Comparison of ENCODE assay signal across 8 mouse cellular contexts in the genomic region with DNA sequence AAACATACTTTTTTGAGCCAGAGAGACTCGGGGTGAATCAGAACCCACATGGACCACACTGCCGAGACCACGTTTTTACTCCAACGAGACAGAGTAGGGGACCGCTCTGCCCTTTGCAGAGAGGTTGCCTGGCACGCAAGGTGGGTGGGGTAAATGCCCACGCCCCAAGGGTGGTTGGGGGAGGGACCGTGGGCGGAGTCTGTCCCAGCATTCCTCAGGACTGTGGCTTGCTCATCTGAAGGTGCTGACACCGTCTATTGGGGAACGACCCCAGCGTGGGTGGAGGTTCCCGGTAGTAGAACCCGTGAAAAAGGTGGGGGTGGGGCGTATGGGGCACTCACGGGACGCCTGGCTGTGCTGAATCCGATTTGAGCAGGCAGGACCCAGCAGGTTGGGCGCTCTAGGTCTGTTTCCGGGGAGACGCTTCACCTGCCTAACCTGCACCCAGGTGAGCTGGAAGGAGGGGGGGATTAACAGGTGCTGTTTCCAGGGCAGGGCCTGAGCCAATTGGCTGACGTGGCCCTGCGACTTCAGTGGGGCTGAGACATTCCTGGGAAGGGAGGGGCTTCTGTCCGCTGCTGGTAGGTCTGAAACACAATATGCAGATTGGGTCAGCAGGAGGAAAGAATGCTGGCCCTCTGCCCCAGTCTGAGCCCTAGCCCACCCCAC. TPM values are rescaled to one million over a fixed set of nuclear protein-coding genes. Genes with fewer than 3 reads are reported as not detected.
DNase-seq lines count a peak whose midpoint lies in the region; ATAC-seq and TF ChIP-seq lines count a peak whose summit lies in the region.

A gene (minus strand): TSS at position 453 of the 669 bp plus-strand sequence.

- H3K4me2 ChIP-seq in hindbrain, embryonic 13.5 days = peak within 1 kb of the TSS; percentile 57
- peak within 1 kb of the TSS; percentile 67 for H3K4me2 ChIP-seq in limb, embryonic 13.5 days (replicated peaks)
- H3K4me2 ChIP-seq in midbrain, embryonic 12.5 days (replicated peaks) = peak within 1 kb of the TSS; percentile 52

- 0 out of 2 replicates have a peak, but pooled peaks cover 4% of the 10 kb centered on the region for H3K36me3 ChIP-seq in E14TG2a.4 (ENCODE audit: insufficient read depth, low read length)
- no peaks in the 10 kb centered on the region for H3K36me3 ChIP-seq in forebrain, embryonic 10.5 days (replicated peaks)
- H3K36me3 ChIP-seq in hindbrain, embryonic 13.5 days = no peaks in the 10 kb centered on the region
- H3K36me3 ChIP-seq in limb, embryonic 13.5 days = no peaks in the 10 kb centered on the region
- no peaks in the 10 kb centered on the region for H3K36me3 ChIP-seq in midbrain, embryonic 12.5 days

- ATAC-seq in hindbrain, embryonic 13.5 days (ENCODE audit: low FRiP score) = peak; percentile 68
- ATAC-seq in limb, embryonic 13.5 days (ENCODE audit: low FRiP score, low read depth) = peak; percentile 74
- ATAC-seq in midbrain, embryonic 12.5 days (ENCODE audit: low FRiP score, low read depth) = 0 out of 2 replicates have a peak, but pooled peaks have one; percentile 16

- peak; percentile 86 for DNase-seq in R1 (ENCODE audit: low read depth, low spot score)
- DNase-seq in forebrain, embryonic 10.5 days (ENCODE audit: extremely low spot score, low spot score) = peak; percentile 28
- DNase-seq in thymus, postnatal 0 days (ENCODE audit: low spot score) = peak; percentile 20
- no peak for DNase-seq in right cerebral cortex, postnatal 10 days (ENCODE audit: low spot score in 2 of 2)

- WGBS in forebrain, embryonic 10.5 days = 1% methylated on average over 24 of the region's 24 CpGs
- WGBS in hindbrain, embryonic 13.5 days = 2% methylated on average over 24 of the region's 24 CpGs
- WGBS in limb, embryonic 13.5 days = 1% methylated on average over 24 of the region's 24 CpGs
- WGBS in midbrain, embryonic 12.5 days = 3% methylated on average over 24 of the region's 24 CpGs

- H3K9ac ChIP-seq in hindbrain, embryonic 13.5 days = peak within 1 kb of the TSS; percentile 51; the same call in 1 of the 2 replicates
- H3K9ac ChIP-seq in limb, embryonic 13.5 days = no peak within 1 kb of the TSS
- no peak within 1 kb of the TSS for H3K9ac ChIP-seq in midbrain, embryonic 12.5 days (replicated peaks)

- H3K4me1 ChIP-seq in E14TG2a.4 (replicated peaks; ENCODE audit: low read depth, low read length) = peaks cover 67% of the 10 kb centered on the region
- peaks cover 31% of the 10 kb centered on the region for H3K4me1 ChIP-seq in forebrain, embryonic 10.5 days
- H3K4me1 ChIP-seq in hindbrain, embryonic 13.5 days (replicated peaks) = peaks cover 14% of the 10 kb centered on the region
- peaks cover 29% of the 10 kb centered on the region for H3K4me1 ChIP-seq in limb, embryonic 13.5 days
- H3K4me1 ChIP-seq in midbrain, embryonic 12.5 days = peaks cover 11% of the 10 kb centered on the region; the same call in 1 of the 2 replicates

- no peak for TF ChIP-seq CTCF in E14TG2a.4 (conservative IDR thresholded peaks at IDR 0.05; ENCODE audit: low read length)

- H3K9me3 ChIP-seq in E14TG2a.4 (ENCODE audit: low read length) = no peaks in the 10 kb centered on the region
- H3K9me3 ChIP-seq in forebrain, embryonic 10.5 days = peaks cover 3% of the 10 kb centered on the region
- peaks cover 3% of the 10 kb centered on the region for H3K9me3 ChIP-seq in hindbrain, embryonic 13.5 days
- H3K9me3 ChIP-seq in limb, embryonic 13.5 days = peaks cover 5% of the 10 kb centered on the region
- peaks cover 2% of the 10 kb centered on the region for H3K9me3 ChIP-seq in midbrain, embryonic 12.5 days

- H3K27me3 ChIP-seq in E14TG2a.4 (ENCODE audit: insufficient read depth, low read length) = peaks cover 32% of the 10 kb centered on the region
- peaks cover 38% of the 10 kb centered on the region for H3K27me3 ChIP-seq in forebrain, embryonic 10.5 days (ENCODE audit: poor library complexity, severe bottlenecking)
- H3K27me3 ChIP-seq in hindbrain, embryonic 13.5 days = peaks cover 15% of the 10 kb centered on the region
- H3K27me3 ChIP-seq in limb, embryonic 13.5 days = peaks cover 18% of the 10 kb centered on the region
- peaks cover 49% of the 10 kb centered on the region for H3K27me3 ChIP-seq in midbrain, embryonic 12.5 days

- H3K4me3 ChIP-seq in E14TG2a.4 (replicated peaks; ENCODE audit: low read length) = peak within 1 kb of the TSS; percentile 77
- peak within 1 kb of the TSS; percentile 50 for H3K4me3 ChIP-seq in forebrain, embryonic 10.5 days
- peak within 1 kb of the TSS; percentile 29 for H3K4me3 ChIP-seq in hindbrain, embryonic 13.5 days
- peak within 1 kb of the TSS; percentile 38 for H3K4me3 ChIP-seq in limb, embryonic 13.5 days
- peak within 1 kb of the TSS; percentile 20 for H3K4me3 ChIP-seq in midbrain, embryonic 12.5 days

- peak within 1 kb of the TSS; percentile 48; the same call in 1 of the 2 replicates for H3K27ac ChIP-seq in forebrain, embryonic 10.5 days
- H3K27ac ChIP-seq in hindbrain, embryonic 13.5 days = no peak within 1 kb of the TSS
- no peak within 1 kb of the TSS for H3K27ac ChIP-seq in limb, embryonic 13.5 days
- no peak within 1 kb of the TSS for H3K27ac ChIP-seq in midbrain, embryonic 12.5 days (replicated peaks)

RNA-seq across cellular contexts. Expression of the gene that starts here (rescaled TPM):
- polyA plus RNA-seq in forebrain, embryonic 10.5 days (2016; fragmentation: Nextera tagmentation; extraction: Ambion mirVana) = 0.68 and 0.76 TPM in 2 replicates
- polyA plus RNA-seq in hindbrain, embryonic 13.5 days (2015; fragmentation: Nextera tagmentation; extraction: Ambion mirVana) = 0.12 and 0.13 TPM in 2 replicates
- 1.8 and 2.0 TPM in 2 replicates for polyA plus RNA-seq in limb, embryonic 13.5 days (2015; fragmentation: Nextera tagmentation; extraction: Ambion mirVana)
- 0.13 and 0.26 TPM in 2 replicates for polyA plus RNA-seq in midbrain, embryonic 12.5 days (2016; fragmentation: Nextera tagmentation; extraction: Ambion mirVana)
- polyA plus RNA-seq in thymus, postnatal 0 days (2015; fragmentation: Nextera tagmentation; extraction: Ambion mirVana) = 0.60 and 1.1 TPM in 2 replicates

Comparison
In these comparisons a context has a peak if more than half of its experiments do, and no peak if none do; other contexts are left out.
1. Peak in DNase-seq, H3K4me3 ChIP-seq and H3K27ac ChIP-seq in forebrain, embryonic 10.5 days; RNA of the gene not detected or under 1 TPM.
2. Peak in ATAC-seq, H3K4me3 ChIP-seq, H3K9ac ChIP-seq and H3K4me2 ChIP-seq in hindbrain, embryonic 13.5 days; RNA of the gene not detected or under 1 TPM.
3. Peak in ATAC-seq, H3K4me3 ChIP-seq and H3K4me2 ChIP-seq in midbrain, embryonic 12.5 days; RNA of the gene not detected or under 1 TPM.
4. H3K4me3 ChIP-seq: peak in every context shown above with its lines; median percentile 77 in E14TG2a.4; 50 in forebrain, embryonic 10.5 days; 38 in limb, embryonic 13.5 days; 29 in hindbrain, embryonic 13.5 days; 20 in midbrain, embryonic 12.5 days.
5. DNase-seq: peak in R1 (single experiment) and thymus, postnatal 0 days (single experiment); none in right cerebral cortex, postnatal 10 days (0 of 2).
6. ATAC-seq: peak in every context shown above with its lines; median percentile 74 in limb, embryonic 13.5 days; 68 in hindbrain, embryonic 13.5 days; 16 in midbrain, embryonic 12.5 days.
7. Peak in every context shown above with its lines, with median percentiles within 50 percentile points of each other: H3K4me2 ChIP-seq.